Mouse (Mus musculus) layer of hippocampus, adult 18-20 months (tissue): ENCODE measurements at regions not wholly inside any gene's neighbourhood (a gene's known extent, or its start where the extent isn't known, plus 50 kb on each side); places are given as distances from the start of the nearest gene placed in this dataset.

Source experiments
- DNase-seq, 2 experiments: peaks; one replicate each; pipeline ENCODE4 v3.0.0; 2022; ENCODE audit warnings: low spot score in 2 of 2

GRCm38 (mm10) chr1:71909508-71910124, 256.6 kb upstream of the Fn1 start:
- no peak for DNase-seq

GRCm38 (mm10) chr1:71904376-71904948, 251.5 kb upstream of the Fn1 start:
- DNase-seq: no peak

DNA sequence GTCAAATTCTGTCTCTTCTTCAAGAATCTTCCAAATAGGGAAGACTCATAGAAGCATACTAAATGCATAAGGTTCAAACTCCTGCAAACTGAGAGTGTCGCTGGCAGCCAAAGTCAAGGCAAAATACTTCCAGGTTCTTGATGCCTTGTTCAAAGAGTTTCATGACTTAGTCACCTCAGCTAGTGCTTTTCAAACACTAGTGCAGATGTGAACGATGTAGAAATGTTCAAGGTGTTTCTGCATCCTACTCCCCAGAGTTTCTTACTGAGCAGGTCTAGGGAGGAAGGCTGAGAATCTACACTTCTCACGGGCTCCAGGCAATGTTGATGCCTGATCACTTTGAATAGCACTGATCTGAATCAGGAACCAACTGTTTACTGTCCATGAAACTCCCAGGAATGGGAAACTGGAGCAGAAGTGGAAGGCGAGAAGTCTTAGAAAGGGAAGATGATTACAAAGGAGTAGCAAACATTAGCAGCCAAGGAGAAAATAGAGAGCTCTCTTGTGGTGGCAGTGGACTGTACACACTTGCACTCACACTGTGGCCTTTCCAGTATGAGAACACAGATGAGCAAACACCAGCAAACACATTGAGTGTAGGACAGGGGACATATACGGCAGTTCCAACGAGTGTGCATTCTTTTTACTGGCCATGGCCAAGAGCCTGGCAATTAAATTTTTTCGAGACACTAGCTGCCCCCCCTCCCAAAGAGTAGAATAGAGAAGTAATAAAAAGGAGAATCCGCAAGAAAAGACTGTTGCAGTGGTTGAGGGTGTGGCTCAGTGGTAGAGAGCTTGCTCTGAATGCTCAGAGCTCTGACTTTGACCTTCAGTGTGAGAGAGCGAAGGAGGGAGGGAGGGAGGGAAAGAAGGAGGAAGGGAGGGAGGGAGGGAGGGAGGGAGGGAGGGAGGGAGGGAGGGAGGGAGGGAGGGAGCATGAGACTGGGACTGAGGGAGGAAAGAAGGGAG, 247.4 kb upstream of the Fn1 start:
- no peak for DNase-seq

DNA sequence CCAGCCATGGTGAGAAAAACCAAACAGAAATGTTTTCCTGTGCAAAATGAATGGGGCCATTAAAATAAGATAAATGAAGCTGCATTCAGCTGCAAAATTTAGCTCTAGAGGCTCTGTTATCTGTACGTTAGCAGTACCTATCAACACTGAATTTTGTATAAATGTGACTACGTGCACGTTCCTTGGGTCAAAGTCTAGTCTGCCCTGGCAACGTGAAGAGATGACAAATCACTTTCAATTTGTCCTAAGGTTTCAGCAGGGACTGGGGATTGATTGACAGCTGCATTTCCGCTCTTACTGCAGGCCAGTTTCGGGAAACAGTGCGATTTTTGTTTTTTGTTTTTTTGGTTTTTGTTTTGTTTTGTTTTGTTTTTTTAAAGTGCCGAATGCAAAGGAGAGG, 246.1 kb upstream of the Fn1 start:
- no peak for DNase-seq

GRCm38 (mm10) chr1:71898198-71898597, 245.2 kb upstream of the Fn1 start:
- DNase-seq: no peak

GRCm38 (mm10) chr1:71897464-71898051, 244.6 kb upstream of the Fn1 start:
- DNase-seq: peak in 1 of 2 experiments; percentile 31

DNA sequence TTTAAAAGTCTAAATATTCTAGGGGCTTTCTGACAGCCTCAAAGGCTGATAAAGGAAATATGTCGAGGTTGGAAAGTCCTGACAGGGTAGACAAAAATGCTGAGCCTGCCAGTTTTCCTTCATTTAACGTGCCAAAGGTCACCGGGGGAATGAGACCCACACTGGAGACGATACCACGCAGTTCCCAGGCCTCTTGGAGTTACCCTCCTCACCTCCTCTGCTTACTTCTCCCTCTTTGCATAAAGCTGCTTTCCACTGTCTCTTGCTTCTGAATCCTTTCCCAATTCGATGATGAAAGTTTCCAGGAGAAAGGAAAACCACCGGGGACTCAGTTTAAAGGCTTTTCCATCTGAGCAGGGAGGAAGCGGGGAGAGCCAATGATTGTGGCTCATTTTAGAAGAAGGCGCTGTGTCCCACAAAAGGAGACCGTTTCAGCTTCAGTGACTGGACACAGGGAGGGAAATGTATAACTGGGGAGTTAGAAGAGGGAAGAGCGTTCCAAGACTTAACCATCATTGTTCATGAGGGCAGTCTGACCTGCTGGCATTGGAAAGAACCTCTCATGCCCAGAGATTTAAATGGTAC, 243.2 kb upstream of the Fn1 start:
- DNase-seq: no peak

GRCm38 (mm10) chr1:71893636-71894035, 240.6 kb upstream of the Fn1 start:
- DNase-seq: no peak

DNA sequence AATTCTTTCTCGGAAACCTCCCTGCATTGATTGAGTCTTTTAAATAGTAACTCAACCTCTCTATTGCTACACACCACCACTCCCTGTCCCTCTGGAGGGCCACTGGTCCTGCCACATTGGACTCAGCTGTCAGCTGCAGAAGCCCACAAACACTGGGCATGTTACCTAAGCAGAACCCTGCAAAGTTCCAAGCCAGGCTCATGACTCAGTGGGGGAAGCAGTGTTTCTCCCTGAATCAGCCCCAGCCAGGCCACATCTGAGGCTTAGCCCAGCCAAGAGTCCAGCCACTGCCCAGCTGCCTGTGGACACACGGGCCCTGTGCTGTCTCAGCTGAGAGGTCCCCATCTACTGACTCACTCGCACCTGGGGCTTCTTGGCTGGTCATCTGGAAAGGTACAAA, 234.8 kb upstream of the Fn1 start:
- no peak for DNase-seq

GRCm38 (mm10) chr1:71886903-71887302, 233.9 kb upstream of the Fn1 start:
- DNase-seq: no peak

- no peak for DNase-seq
These were observed 233.2 kb upstream of the Fn1 start for GRCm38 (mm10) chr1:71886233-71886632.

- no peak for DNase-seq
These were observed 228.9 kb upstream of the Fn1 start for GRCm38 (mm10) chr1:71881851-71882250.

DNA sequence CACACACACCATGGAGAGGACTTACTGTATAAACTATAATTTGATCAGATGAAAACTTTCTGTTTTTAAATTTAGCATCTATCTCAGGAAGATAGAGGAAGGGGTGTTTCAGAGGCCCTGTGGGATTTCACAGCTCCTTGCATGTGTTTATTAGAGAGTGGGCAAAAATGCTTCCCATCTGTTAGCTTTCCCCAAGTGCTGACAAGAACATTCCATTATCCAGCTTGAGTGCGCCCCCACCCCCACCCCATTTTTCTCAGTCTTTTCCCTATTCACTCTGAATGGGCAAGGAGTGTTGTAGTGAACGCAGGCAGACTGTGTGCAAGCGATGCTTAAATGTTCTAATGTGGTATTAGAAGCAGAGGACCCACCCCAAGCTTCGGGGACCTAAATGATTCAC, 228.2 kb upstream of the Fn1 start:
- DNase-seq: no peak

DNA sequence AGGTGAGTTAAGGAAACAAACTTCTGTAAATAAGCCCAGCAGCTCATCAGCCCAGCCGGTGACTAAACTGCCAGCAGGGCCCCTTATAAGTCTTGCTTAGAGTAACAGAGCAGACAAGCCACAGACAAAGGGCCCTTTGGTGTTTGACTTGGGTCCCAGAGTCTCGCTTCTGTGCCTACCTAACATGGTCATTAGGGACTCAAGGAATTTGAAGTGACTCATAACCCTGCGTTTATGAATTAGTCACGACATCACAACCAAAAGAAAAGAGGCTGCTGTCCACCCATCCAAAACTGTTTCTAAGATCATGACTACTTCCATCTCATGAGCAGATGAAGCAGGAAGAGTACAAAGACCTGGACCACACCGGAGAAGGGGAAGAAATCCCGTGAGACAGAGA, 227.5 kb upstream of the Fn1 start:
- no peak for DNase-seq

- DNase-seq: no peak
These were observed 223.9 kb upstream of the Fn1 start for GRCm38 (mm10) chr1:71876712-71877401.

DNA sequence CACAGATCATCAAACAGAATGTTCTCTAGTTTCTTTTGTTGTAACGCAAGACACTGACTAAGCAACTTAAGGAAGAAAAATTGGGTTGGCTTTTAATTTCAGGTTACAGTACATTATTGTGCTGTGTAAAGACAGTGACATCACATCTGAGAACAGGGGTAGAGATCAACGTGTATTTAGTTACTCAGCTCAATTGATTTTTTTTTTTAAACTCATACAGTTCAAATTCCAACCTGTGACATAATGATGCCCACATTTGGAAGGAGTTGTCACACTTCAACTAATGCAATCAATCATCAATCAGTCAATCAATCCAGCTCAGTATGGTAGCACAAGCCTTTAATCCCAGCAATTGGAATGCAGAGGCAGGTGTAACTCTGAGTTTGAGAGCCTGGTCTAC, 221.0 kb upstream of the Fn1 start:
- DNase-seq: no peak

DNA sequence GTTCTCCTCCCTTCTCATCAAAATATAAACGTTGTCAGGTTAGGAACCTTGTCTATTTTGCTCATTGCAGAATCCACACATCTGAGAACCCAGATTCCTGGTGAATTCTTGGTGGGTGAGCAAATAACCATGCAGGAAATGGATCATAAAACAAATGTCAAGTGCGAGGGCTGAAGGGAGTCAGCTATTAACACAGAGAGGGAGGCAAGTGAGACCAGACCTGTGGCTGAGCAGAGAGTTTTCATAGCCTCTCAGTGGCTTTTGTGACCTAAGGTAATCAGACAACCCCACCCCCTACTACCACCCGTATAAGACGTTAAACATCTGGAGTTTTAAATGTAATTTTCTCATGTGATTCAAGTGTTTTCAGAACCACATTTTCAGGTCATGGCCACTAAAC, 212.7 kb upstream of the Fn1 start:
- no peak for DNase-seq

GRCm38 (mm10) chr1:71864749-71865148, 211.7 kb upstream of the Fn1 start:
- DNase-seq: no peak

DNA sequence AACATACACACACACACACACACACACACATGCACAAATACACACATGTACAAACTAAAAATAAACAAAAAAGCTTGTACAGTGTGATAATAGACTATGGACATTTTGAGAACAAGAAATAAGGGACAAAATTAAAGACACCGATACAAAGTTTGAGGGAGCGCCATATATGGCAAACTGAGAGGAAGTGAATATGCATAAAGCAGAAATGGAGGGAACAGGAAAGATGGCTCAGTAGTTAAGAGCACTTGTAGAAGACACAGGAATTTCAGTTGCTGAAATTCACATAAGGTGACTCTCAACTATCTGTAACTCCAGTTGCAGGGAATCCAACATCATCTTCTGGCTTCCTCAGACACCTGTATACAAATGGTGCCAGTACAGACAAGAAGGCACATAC, 200.2 kb upstream of the Fn1 start:
- no peak for DNase-seq

DNA sequence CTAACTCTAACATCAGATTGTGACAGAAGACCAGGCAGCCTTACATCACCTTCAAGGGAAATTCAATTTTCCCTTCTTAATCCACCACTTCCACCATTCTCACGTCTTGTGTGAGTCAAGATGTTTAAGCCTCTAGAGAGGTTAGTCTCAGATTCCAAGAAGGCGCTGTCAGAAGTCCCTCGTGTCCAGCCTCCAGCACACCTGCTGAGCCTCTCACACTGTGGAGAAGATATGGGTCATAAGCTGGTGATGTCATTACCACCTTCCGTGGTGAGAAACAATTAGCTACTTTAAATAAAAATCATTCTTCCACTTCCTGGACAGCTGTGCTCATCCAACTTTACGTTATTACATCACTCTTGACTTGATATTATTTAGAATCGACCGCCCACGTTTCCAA, 198.3 kb upstream of the Fn1 start:
- no peak for DNase-seq

- peak in 1 of 2 experiments; percentile 13 for DNase-seq
These were observed 195.7 kb upstream of the Fn1 start for GRCm38 (mm10) chr1:71848656-71849055.
